Mouse (Mus musculus) midbrain, postnatal 0 days (tissue): ENCODE results near the gene Lclat1. TPM values are rescaled to one million over a fixed set of nuclear protein-coding genes. Genes with fewer than 3 reads are reported as not detected.

Experiments used
- ATAC-seq: fragments of 200-750 bp; cut with Nextera tagmentation; 2 replicates; pipeline ENCODE4 v1.8.0; 2017; ENCODE audit warnings: moderate number of reproducible peaks, mild to moderate bottlenecking, moderate TSS enrichment, moderate library complexity; ENCODE audit not compliant: low FRiP score
- DNase-seq: peaks from one replicate; pipeline ENCODE4 v3.0.0-alpha.2; 2015; ENCODE audit warnings: low spot score
- H3K27ac ChIP-seq: fragments of 300-500 bp; sonication (generic); 2 replicates; pipeline ENCODE4 v1.5.1; 2014; ENCODE audit warnings: low read depth, mild to moderate bottlenecking, low read length, mixed read lengths
- H3K27me3 ChIP-seq: fragments of 300-500 bp; sonication (generic); 2 replicates; pipeline ENCODE4 v1.6.1; 2014; ENCODE audit warnings: low read length, control low read depth, mixed read lengths; ENCODE audit not compliant: insufficient read depth
- H3K36me3 ChIP-seq: fragments of 300-500 bp; sonication (generic); 2 replicates; pipeline ENCODE4 v1.6.1; 2014; ENCODE audit warnings: low read length, control low read depth, mixed read lengths; ENCODE audit not compliant: insufficient read depth
- H3K4me1 ChIP-seq: fragments of 300-500 bp; sonication (generic); 2 replicates; pipeline ENCODE4 v1.6.1; 2014; ENCODE audit warnings: mild to moderate bottlenecking, control low read depth, antibody characterized with exemption, low read length, mixed read lengths; ENCODE audit not compliant: insufficient read depth
- H3K4me2 ChIP-seq: fragments of 300-500 bp; sonication (generic); 2 replicates; pipeline ENCODE4 v1.6.1; 2014; ENCODE audit warnings: low read depth, mild to moderate bottlenecking, low read length, mixed read lengths; ENCODE audit not compliant: poor library complexity, severe bottlenecking
- H3K4me3 ChIP-seq: fragments of 300-500 bp; sonication (generic); 2 replicates; pipeline ENCODE4 v1.5.1; 2014; ENCODE audit warnings: low read depth, mild to moderate bottlenecking, low read length, moderate library complexity
- H3K9ac ChIP-seq: fragments of 300-500 bp; sonication (generic); replicated peaks from 2 replicates; pipeline ENCODE4 v1.6.1; 2014; ENCODE audit warnings: mild to moderate bottlenecking, low read length, moderate library complexity, mixed read lengths; ENCODE audit not compliant: poor library complexity, severe bottlenecking
- H3K9me3 ChIP-seq: fragments of 300-500 bp; sonication (generic); 2 replicates; pipeline ENCODE4 v1.6.1; 2016; ENCODE audit warnings: low read length, control low read depth
- CTCF ChIP-seq: IDR thresholded peaks from 2 replicates; pipeline ENCODE4 v1.5.1; 2016; ENCODE audit warnings: antibody characterized with exemption, mild to moderate bottlenecking
- WGBS: fragments of 180-500 bp; shearing (Covaris S2); extraction: QIAGEN DNeasy Blood & Tissue Kit; methylation state at CpG from one replicate; pipeline ENCODE4 v1.1.7; 2014; 5-methylcytosine and 5-hydroxymethylcytosine counted together
- polyA plus RNA-seq: library from polyadenylated mRNA; unstranded; fragments of >200 nt; fragmentation: Nextera tagmentation; extraction: Ambion mirVana; gene quantifications from 2 replicates; pipeline ENCODE4 v1.2.1, GENCODE M21; 2015
- total RNA-seq: library from RNA; depleted of rRNA; stranded (reverse); fragments of >200 nt; gene quantifications from 2 replicates; pipeline ENCODE4 v1.2.3, GENCODE M21; 2014

Gene Lclat1
- total and polyA plus RNA-seq, 2 experiments from 2014 or later, result 12.4 to 25.6 TPM

- Histone ChIP-seq H3K36me3 (no peaks in the 10 kb centered on the region), H3K4me1 (no peaks in the 10 kb centered on the region), H3K27ac (no peak overlapping the region), H3K4me2 (no peak overlapping the region), H3K27me3 (no peaks in the 10 kb centered on the region), H3K9ac (no peak overlapping the region), H3K4me3 (no peak overlapping the region), H3K9me3 (no peaks in the 10 kb centered on the region)
- DNase-seq (no peak), ATAC-seq (no peak)
- WGBS, result 96% methylated on average over 6 of the region's 6 CpGs
- TF ChIP-seq CTCF, result no peak
Measured at GRCm38 (mm10) chr17:73194575-73194974, 86.8 kb downstream of the Lclat1 start.

DNA sequence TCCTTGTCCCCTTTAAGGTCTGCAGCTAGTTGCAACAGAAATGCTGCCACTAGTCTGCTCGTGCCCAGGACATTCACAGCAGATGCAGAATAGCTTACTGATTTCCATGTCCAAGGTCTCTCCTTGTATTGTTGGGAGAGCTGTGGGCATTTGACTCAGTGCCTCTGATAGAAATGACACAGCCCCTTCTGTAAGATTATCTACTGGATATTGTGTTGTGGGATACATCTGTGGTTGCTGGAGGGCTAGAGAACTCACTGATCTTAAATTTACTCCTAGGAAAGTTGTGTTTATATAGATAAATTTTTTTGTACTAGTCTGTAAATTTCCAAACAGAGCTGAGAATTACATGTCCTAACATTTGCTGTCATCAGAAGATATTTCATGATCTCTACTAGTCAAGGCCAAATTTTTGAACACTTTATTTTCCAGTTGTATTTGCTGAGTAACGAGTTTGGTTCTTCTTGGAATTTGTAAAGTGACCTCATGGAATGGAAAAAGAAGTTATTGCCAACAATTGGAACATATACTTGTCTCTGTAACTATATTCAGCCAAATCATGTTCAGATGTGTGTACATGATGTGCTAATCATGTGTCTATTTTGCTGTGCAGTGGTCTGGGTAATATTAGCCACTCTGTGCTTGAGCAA lies 87.4 kb downstream of the Lclat1 start:
- Histone ChIP-seq H3K36me3 (no peaks in the 10 kb centered on the region), H3K9ac (no peak overlapping the region), H3K4me3 (no peak overlapping the region), H3K27me3 (no peaks in the 10 kb centered on the region), H3K27ac (no peak overlapping the region), H3K9me3 (no peaks in the 10 kb centered on the region), H3K4me2 (no peak overlapping the region), H3K4me1 (no peaks in the 10 kb centered on the region)
- TF ChIP-seq CTCF, result no peak
- no peak for ATAC-seq
- WGBS, result 82% methylated on average over 2 of the region's 2 CpGs
- DNase-seq, result no peak

- no peaks in the 10 kb centered on the region for H3K4me1 ChIP-seq
- no peaks in the 10 kb centered on the region for H3K36me3 ChIP-seq
- H3K4me2 ChIP-seq, result no peak overlapping the region
- DNase-seq, result peak; percentile 15
- H3K9ac ChIP-seq, result no peak overlapping the region
- TF ChIP-seq CTCF, result peak; percentile 58
- no peak overlapping the region for H3K27ac ChIP-seq
- no peaks in the 10 kb centered on the region for H3K9me3 ChIP-seq
- no peaks in the 10 kb centered on the region for H3K27me3 ChIP-seq
- 96% methylated on average over 1 of the region's 1 CpGs for WGBS
- no peak overlapping the region for H3K4me3 ChIP-seq
- ATAC-seq, result no peak
Measured at GRCm38 (mm10) chr17:73196139-73196538, 88.4 kb downstream of the Lclat1 start.

GRCm38 (mm10) chr17:73197724-73198123 lies 89.9 kb downstream of the Lclat1 start:
- DNase-seq (no peak), ATAC-seq (no peak)
- H3K27me3 ChIP-seq, result no peaks in the 10 kb centered on the region
- H3K4me3 ChIP-seq, result no peak overlapping the region
- H3K4me2 ChIP-seq, result no peak overlapping the region
- 78% methylated on average over 1 of the region's 1 CpGs for WGBS
- no peaks in the 10 kb centered on the region for H3K4me1 ChIP-seq
- no peak overlapping the region for H3K27ac ChIP-seq
- no peak for TF ChIP-seq CTCF
- no peaks in the 10 kb centered on the region for H3K9me3 ChIP-seq
- no peak overlapping the region for H3K9ac ChIP-seq
- H3K36me3 ChIP-seq, result no peaks in the 10 kb centered on the region

GRCm38 (mm10) chr17:73199387-73199786 lies 91.6 kb downstream of the Lclat1 start:
- Histone ChIP-seq H3K27me3 (no peaks in the 10 kb centered on the region), H3K9me3 (no peaks in the 10 kb centered on the region), H3K9ac (no peak overlapping the region), H3K4me2 (no peak overlapping the region), H3K4me1 (no peaks in the 10 kb centered on the region), H3K4me3 (no peak overlapping the region), H3K27ac (no peak overlapping the region), H3K36me3 (no peaks in the 10 kb centered on the region)
- DNase-seq (no peak), ATAC-seq (no peak)
- TF ChIP-seq CTCF, result peak; percentile 52

DNA sequence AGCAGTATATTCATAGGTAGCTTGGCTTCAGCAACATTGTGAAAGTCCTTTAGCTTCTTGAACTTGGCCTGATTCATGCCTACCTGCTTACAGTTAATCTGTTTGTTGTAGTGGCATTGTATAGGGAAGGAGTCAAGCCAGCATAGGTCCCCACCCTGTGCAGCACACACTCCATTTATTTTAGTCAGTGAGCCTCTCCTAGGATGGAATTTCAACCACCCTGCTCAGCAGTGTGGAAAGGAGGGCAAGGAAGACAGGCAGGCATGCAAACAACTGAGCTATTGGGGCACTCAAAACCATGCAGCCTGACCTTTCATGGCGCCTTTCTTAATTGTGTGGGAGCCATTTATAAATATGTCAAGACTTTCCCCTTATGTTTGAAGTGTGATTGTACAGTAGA lies 92.6 kb downstream of the Lclat1 start:
- WGBS, result 84% methylated on average over 1 of the region's 1 CpGs
- Histone ChIP-seq H3K27me3 (no peaks in the 10 kb centered on the region), H3K4me1 (no peaks in the 10 kb centered on the region), H3K4me3 (no peak overlapping the region), H3K4me2 (no peak overlapping the region), H3K9ac (no peak overlapping the region), H3K27ac (no peak overlapping the region), H3K9me3 (no peaks in the 10 kb centered on the region), H3K36me3 (no peaks in the 10 kb centered on the region)
- TF ChIP-seq CTCF, result no peak
- DNase-seq (no peak), ATAC-seq (no peak)
